Mouse (Mus musculus) cerebellum, adult 11-12 months (tissue): ENCODE results near the gene Lgals3.

Source experiments
- DNase-seq: peaks from one replicate; pipeline ENCODE4 v3.0.0; 2022

The Lgals3 gene

DNA sequence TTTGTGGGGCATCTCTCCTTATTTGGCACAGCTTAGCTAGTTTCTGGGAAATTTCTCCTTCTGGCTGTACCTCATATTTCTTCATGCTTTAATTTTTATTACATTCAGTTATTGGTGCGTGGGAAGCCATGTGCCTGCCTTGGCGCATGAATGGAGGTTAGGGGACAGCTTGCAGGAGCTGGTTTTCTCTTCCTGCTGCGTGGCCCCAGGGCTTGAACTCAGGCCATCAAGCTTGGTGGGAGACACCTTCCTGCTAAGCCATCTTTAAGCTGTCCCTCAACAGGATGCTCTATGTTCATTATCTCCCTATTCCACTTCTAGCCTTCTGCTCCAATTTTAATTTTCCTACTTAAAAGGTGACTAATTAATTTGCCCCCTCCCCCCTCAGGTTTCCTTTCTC lies 3.2 kb downstream of the Lgals3 start:
- DNase-seq: no peak

- no peak for DNase-seq
These were observed 4.1 kb downstream of the Lgals3 start for GRCm38 (mm10) chr14:47371689-47372088.

DNA sequence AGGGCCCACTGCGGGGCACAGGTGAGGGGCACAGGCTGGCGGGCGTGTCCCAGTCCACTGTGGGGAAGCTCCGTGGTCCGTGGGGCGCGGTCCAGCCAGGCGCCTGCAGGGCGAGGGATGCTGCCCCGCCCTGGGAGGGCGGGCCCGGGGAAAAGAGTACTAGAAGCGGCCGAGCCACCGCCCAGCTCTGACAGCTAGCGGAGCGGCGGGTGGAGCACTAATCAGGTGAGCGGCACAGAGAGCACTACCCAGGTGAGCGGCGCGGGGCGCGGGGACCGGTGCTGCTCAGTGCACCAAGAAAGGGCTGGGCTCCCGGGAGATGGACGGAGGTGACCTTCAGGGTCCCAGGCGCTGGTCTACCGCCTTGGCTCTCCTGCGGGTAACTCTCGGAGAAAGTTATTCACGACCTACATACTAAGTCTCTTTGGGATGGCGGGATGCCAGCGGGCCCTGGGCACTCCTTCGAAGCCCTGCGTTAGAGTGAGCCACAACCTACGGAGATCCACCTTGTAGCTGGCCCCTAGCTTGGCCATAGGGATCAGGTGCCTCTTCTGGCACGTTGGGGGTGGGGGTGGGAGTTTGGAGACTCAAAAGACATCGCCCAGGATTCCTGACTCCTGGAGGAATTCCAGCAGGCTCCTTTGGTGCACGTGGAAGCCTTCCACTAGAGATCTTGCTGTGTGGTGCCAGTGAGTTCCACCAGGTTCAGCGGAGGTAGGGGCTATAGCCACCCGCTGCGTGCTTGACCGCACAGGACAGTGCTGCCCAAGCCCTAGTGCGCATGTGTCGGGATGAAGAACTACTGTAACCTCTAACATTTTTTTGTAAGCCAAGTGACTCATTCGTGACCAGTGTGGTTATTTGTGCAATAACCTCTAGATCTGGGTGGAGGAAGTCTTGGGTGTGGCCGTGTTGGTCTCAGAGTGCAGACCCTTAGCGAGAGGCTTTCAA lies 6.5 kb downstream of the Lgals3 start:
- no peak for DNase-seq

- DNase-seq: no peak
These were observed 9.0 kb downstream of the Lgals3 start for GRCm38 (mm10) chr14:47376526-47376925.

DNA sequence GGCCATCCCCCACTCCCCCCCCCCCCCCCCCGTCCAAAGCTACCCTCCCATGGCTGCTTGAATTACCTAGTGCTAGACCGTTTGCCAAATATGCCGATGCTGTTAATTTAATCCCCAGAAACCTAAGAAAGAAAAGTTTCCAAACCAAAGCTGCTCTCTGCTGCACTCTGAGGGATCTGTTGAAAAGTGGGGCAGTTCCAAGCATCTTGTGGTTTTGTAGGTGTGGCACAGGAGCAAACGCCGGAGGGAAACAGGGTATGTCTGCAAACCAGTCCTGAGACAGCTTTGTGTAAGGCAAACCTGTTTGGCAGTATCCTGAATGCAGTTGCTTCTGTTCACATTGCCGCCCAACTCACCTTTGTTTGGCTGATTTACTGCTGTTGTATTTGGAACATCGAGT lies 10.8 kb downstream of the Lgals3 start:
- no peak for DNase-seq

DNA sequence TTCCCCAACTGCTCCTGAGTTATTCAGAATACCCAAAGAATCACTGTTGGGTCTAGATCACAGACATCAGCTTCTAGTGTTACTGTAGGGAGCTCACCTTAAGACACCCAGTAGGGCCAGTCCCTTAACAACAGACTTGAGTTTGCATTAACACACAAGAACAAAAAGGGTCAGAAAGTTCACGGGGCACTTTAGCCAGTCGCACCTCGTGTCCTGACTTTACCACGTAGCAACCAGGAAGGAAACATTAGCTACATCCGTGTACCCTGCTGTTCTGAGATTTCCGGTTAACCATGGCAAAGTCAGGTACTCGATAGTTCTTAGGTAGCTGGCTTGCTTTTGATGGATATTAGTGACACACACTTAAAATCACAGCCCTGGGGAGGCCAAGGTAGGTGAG lies 16.4 kb downstream of the Lgals3 start:
- DNase-seq: no peak

GRCm38 (mm10) chr14:47384653-47385052 lies 17.1 kb downstream of the Lgals3 start:
- DNase-seq: no peak

DNA sequence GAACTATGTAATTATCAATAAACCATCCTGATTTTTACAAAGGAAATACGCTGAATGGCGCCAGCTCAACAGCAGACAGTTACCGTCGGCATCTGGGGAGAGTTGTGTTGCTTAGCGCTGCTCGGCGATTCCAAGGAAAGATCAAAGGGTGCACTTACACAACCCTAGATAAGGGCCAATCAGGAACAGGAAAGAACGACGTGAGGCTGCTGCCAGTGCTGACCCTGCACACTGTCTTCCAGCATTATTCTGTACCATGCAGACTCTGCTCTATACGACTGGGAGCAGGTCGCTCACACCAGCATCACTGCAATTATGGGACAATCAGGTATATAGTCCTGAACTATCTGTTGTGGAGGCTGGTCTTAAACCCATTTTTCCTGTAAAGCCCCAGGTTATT lies 18.6 kb downstream of the Lgals3 start:
- no peak for DNase-seq

DNA sequence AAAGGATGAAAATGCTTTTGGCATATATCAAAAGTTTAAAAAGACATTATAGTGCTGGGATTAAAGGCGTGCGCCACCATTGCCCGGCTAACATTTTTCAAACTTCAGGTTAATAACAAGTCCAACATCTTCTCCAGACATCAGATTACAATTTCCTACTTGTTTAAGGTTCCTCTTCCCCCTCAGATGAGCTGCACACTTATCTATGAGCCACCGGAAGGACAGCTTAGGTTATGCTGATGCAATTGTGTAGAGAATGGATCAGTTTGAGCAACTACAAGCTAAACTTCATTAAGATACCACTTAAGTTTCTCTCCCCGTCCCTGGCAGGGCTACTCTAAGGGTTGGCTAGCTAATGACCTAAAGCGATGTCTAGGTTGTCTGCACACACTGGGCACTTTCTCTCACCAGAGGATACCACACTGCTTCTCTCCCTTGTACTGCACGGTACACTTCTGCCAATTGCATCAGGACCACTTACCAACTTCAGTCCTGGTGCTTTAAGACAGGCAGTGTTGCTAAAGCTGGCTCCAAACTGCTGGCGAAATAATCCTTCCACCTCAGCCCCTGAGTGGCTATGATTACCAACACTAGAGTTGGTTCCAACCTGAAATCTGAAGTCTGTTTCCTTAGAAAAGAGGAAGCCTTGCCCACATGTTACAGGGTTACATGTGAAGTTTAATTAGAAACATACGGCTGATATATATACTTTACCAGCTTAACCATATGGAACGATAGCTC lies 26.0 kb downstream of the Lgals3 start:
- no peak for DNase-seq

DNA sequence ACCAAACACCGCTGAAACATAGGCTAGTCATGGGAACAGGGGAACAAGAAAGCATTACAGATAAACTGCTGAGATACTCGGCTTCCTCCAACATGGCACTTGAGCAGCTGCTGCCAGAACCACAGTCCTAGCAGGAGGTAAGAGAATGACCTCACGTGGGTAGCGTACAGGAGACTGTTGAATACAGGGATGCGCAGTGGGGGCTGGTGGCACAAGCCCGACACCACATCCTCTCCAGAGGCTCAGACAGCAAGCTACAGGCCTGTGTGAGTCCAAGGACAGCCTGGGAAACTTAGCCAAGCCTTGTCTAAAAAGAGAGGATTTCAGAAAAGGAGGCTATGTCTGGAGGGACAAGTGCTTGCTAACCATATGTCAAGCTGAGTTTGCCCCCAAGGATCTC lies 27.5 kb downstream of the Lgals3 start:
- DNase-seq: no peak

DNA sequence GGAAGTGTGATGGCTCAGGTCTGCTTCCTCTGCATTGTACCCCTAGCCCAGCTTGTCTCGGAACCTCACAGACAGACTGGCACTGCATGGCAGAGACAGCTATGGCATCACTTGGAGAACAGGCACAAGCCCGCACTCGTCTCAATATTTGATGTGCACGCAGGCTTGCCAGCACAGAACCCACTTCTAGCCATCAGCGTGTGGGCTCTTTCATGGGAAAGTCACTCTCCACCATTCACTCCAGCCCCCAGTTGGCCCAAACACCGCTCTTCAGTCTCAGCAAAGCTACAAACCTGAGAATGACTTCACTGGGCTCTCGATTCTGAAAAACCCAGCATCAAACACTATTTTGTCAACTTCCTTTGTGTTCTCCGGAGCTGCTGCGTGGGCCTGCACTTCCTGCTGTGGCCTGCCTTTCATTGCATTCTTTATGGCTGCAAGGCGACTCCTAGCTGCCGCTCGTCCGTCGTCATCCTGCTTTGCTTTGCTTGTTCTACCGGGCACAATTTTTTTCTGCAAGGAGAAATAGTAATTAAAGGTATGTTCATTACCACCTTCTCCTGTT lies 28.0 kb downstream of the Lgals3 start:
- DNase-seq: no peak

DNA sequence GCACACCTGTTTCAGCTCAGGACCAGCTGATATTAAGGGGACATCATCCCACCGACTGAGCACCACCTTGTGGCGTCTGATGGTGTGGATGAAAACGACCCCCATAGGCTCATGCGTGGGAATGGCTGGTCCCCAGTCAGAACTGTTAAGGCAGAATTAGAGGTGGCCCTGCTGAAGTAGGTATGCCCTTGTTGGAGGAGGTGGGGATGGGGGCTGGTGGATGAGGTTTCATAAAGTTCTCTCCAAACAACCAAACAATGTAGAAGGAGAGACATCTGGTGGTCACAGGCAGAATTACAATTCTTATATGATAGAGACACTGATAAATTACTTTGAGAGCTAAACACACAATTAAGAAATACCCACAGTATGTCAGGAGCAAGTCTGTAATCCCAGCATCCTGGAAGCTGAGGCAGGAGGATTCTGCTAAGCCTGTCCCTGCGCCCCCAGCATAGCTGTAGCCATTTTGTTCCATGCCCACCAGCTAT lies 28.7 kb downstream of the Lgals3 start:
- no peak for DNase-seq

GRCm38 (mm10) chr14:47402735-47403134 lies 35.2 kb downstream of the Lgals3 start:
- DNase-seq: no peak

- no peak for DNase-seq
These were observed 38.4 kb downstream of the Lgals3 start for GRCm38 (mm10) chr14:47406000-47406399.

DNA sequence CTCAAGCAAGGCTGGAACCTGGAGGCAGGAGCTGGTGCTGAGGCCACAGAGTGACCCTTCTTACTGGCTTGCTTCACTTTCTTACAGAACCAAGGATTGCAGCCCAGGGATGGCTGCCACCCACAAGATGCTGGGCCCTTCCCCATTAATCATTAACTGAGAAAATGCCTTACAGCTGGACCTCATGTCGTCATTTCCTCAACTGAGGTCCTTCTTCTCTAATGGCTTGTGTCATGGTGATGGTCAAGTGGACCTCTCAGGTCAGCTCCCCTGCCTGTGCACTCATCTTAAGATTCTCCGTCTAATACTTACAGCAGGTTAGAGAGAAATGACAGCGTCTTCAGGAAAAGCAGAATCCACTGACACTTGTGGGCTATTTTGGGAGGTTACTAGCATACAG lies 49.8 kb downstream of the Lgals3 start:
- DNase-seq: no peak

DNA sequence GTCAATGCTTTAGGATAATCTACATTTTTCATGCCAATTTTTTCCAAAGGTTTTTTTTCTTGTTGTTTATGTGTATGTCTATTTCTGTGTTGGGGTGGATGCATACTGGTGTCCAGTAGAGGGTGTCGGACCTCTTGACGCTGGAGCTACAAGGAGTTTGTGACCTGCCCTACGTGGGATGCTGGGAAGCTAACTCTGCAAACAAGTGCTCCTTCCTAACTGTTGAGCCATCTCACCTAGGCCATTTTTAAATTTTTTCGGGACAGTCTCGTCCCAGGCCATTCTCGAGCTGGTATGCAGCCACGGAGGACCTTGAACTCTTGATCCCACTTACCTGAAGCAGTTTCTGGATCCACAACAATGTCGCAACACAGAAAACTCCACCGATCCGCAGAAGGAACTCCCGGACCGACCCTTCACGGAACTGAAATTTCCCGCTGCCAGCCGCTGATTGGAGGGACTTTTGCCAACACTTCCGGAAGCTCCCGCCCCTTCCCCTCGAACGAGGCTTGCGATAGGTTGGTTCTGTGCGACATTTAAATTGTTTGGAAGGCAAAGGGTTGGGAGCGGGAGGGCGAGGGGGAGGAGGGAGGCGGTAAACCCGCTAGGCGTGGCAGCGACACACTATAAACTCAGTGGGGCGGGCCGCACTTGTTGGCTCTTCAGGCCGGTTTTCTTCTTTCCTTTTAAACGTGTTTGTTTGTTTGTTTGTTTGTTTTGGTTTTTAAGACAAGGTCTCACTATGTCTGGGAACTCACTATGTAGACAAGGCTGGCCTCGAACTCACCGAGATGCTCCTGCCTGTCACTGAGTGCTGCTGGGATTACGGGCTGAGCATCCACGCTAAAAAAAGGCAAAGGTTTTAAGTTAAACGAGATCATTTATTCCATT lies 50.5 kb downstream of the Lgals3 start, which contains the start of gene Dlgap5:
Dlgap5 (minus strand) TSS at position 633 of the 891 bp plus-strand sequence.
- DNase-seq: peak; percentile 81

- no peak for DNase-seq
These were observed 51.1 kb downstream of the Lgals3 start for GRCm38 (mm10) chr14:47418666-47418991.

DNA sequence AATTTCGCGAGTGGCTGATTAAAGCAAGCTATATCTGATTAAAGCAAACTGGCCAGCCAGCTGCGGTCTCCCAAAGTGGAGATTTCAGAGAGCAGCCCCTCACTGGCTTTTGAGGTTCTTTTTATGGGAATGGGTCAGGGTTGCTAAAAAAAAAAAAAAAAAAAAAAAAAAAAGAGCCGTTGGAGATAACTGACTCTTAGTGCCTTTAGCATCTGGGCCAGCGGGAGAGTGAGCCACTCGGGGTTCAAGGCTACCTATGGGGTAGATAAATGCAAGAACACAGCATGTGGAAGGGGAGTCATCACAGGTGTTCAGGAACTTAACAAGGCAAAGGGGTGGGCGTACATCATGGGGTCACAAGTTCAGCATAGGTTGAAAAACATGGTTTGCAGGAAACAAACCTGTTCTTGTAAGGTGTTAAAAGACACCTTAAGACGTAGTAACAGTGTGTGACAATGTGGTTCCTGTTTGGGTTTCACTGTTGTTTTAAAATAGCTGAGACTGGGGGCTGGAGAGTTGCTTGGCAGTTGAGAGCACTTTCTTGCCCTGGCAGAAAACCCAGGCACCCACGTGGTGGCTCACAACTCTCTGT lies 51.6 kb downstream of the Lgals3 start:
- no peak for DNase-seq

GRCm38 (mm10) chr14:47419723-47420276 lies 52.2 kb downstream of the Lgals3 start:
- peak; percentile 8 for DNase-seq

DNA sequence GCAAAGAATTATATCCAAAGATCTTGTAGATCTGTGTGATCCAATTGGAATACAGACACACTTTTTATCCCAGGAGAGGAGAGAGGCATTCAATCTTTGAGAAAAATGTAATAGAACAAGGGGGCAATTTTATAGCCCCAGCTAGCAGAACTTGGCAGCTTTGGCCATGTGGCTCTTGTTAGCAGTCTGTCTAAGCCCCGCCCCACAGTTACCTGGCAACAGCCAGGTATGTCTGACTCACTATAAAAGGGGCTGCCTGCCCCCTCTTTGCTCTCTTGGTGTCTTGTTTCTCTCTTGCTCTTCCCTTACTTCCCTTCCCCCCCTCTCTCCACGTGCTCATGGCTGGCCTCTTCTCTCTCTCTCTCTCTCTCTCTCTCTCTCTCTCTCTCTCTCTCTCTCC lies 54.1 kb downstream of the Lgals3 start:
- no peak for DNase-seq

- DNase-seq: no peak
These were observed 54.9 kb downstream of the Lgals3 start for GRCm38 (mm10) chr14:47422466-47422865.

DNA sequence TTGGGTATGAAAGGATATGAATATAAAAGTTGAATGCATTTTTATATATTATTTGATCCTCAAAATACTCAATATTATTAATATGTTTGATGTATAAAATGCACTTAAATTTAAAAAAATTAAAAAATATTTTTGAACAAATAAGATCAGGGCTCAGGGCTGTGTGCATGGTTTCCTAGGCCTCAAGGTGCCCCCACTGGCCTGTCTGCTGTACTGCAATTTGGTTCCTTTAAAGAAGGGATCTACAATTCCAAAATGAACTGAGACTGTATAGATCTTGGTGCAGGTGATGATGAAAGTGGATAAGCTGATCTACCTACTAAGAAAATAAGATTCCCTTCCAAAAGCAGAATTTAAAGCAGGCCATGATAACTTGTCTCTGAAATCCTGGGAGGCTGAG lies 65.4 kb downstream of the Lgals3 start:
- DNase-seq: no peak
